Mouse (Mus musculus): ENCODE measurements around the gene Tcp11l2. TPM values are rescaled to one million over a fixed set of nuclear protein-coding genes. Genes with fewer than 3 reads are reported as not detected.

The Tcp11l2 gene
- total RNA-seq, 2 experiments from 2014 or later = 495 to 604 TPM

DNA sequence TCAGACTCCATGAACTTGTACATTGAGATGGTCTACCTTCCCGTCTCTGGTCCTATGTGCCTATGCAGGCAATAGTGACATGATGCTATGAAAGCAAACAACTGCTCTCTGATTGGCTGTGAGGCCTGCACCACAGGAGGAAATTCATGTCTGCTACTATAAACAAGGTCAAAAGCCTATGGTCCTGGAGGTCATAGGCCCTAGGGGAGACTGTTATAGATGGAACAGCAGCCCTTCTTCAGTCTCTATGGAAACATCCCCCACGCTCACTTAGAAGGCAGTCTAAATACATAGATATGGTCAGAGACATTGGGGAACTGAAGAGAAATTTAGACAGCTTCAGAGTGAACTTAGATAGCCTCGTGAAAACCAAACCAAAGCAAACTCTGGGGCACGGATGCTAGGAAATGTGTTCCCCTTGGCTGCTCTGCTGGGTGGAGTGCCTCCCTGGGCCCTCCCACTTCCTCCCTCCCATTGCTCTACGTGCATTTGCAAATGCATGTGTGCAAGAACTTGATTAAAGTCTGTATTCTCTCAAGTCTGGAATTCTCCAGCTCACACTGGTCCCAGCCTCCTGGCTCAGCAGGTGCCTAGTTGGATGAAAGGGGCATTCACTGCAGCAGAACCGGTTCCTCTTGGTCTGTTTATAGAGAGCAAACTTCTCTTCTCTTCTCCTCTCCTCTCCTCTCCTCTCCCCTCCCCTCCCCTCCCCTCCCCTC is 22.0 kb upstream of the Tcp11l2 start:
- no peak for ATAC-seq (replicated peaks; ENCODE audit: low FRiP score, poor library complexity, severe bottlenecking)

DNA sequence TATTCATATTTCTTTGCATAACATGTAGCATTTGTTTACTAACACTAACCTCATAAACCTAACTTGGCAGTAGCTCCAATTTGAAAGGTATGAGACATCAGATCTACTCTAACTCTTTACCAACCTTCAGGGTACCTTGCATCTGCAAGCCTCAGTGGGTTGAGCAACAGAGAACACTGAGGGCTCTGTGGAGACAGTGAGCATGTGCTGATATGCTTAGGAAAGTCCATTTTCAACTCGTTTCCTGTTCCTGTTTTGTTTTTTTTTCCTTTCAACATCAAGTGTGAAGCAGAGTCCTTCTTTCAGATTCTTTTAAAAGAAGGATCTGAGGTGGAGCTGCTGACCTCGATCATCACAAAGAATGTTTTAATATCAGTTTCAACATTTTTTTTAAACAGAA is 20.3 kb upstream of the Tcp11l2 start:
- no peak for ATAC-seq (replicated peaks; ENCODE audit: low FRiP score, poor library complexity, severe bottlenecking)

DNA sequence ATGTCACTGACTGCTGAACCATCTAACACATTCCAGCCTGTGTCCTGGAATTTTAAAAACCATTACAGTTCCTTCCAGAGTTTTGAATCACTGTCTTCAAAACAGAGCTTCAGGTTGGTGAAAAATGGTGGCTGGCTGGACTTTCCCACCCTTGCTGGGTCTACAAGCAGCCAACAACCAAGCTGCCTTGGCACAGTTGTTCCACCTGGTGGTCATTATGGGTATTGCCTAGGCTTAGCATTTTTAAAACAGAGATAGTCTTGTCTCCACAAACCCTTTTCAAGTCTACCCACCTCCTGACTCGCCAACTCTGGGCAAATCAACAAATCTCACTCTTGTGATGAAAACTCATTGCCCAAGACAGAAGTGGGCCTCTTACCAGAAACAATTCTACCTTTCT is 17.9 kb upstream of the Tcp11l2 start:
- ATAC-seq (replicated peaks; ENCODE audit: low FRiP score, poor library complexity, severe bottlenecking) = peak; percentile 76

DNA sequence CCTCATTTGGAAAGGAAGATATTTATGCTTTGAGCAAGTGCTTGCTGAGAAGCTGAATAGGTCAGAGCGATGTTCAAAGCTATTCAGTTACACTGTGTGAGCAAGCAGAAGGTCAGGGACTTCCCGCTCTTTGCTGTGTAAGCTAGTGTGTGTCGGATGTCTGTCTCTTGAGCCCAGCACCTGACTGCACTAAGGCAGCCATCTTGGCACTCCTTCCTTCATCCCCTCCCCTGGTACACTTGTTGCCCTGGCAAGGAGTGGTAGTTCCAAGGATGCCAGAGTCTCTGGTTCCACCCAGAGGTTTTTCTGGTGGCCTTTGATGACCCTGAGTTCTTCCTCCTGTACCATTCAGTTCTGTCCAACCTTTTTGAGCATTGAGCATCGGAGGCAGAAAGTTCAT is 16.4 kb upstream of the Tcp11l2 start:
- no peak for ATAC-seq (replicated peaks; ENCODE audit: low FRiP score, poor library complexity, severe bottlenecking)

DNA sequence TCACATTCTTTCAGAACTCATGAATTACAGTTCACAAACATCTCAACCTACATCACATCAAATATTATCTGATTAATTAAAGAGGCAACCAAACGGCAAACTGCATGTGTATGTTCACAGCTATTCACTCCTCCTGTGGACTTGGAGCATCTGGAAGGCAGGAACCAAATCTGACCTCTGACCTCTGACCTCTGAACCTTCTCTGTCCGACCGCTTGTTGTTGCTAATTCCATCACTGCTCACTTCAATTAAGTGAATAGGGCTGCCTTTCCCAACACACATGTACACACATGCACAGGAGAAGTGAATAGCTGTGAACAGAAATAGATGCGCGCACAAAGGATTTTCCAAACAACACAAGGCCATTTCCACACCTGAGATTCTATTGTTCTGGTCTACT is 14.3 kb upstream of the Tcp11l2 start:
- ATAC-seq (replicated peaks; ENCODE audit: low FRiP score, poor library complexity, severe bottlenecking) = no peak

DNA sequence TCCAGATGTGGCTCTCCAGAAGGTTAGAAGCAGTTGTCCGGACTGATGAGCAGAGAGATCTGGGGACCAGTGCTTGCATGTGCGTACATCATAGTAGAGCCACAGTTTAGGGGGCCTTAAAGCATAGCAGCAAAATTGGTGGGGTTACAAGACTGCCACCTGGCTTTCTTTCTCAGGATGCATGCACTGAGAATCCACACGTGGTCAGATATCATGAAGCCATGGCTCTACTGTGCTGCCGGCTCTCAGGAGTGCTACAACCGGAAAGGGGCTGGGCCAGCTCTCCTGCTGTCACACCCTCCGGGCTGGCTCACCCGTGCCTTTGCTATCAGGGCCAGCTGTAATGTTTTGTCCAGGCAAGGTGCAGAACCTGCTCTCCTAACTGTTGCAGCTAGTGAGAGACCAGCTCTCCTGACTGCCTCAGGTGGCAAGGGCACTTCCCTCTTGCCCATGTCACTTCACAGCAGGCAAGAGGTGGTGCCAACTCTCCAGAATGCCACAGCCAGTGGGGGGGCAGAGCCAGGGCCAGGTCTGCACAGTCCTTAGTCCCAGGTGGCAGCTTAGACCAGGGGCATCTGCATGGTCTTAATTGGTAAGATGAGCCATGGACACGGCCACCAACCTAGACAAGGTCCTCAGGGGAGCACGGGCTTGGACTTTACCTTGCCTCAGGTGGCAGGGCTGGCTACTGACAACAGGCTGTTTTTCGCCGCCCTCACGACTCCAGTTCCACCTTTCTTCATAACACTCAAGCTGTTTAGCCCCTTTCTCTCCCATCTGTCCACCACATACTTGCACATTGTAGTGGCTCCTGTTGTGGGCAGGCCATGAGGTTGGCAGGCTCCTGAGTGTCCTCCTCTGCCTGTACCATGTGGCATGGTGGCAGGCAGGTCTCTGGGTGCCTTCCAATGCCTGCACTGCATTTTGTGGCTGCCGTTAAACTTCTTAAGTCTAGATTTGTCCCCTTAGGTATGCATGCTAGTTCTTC is 13.6 kb upstream of the Tcp11l2 start:
- peak; percentile 82 for ATAC-seq (replicated peaks; ENCODE audit: low FRiP score, poor library complexity, severe bottlenecking)

DNA sequence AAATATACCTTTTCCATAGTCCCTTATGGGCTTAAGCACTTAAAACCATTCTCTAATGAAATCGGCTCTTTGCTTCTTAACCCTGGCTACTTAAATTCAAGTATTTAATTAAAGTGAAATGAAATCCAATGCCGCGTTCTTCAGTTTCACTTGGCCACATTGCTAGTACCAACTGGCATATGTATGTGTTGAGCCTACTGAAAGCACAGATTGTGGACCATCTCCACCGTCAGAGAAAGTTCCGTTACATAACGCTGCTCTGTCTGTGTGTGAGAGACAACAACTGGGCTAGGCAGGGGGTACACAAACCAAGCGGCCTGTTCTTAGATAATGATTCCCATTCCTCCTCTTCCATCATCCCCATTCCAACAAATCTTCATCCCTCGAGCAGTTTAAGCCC is 12.0 kb upstream of the Tcp11l2 start:
- ATAC-seq (replicated peaks; ENCODE audit: low FRiP score, poor library complexity, severe bottlenecking) = no peak

DNA sequence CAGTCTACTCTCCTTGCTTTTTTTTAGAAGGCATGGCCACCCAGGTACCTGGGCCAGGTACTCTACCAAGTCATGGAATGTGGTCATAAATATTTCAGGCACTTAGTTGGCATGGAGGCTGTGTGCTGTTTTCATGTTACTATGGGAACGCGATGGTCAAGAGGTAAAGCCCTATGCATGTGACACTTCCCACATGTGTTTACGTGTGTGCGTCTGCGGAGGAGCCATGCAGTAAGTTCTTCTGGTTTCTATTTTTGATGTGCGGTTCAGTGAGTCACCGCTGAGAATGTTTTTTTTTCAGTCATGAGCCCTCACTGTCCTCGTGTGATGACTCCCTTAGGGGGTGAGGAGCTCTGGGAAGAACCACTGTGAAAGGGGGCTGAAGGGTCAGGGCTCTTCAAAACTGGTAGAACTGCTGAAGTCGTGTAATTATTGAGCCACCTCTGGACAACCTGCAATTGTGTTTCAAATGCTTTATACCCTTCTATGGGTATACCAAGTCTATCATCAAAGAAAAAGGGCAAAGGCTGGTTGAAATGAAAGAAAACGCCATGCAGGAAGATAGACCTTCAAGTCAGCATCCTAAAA is 5.3 kb upstream of the Tcp11l2 start:
- no peak for ATAC-seq (replicated peaks; ENCODE audit: low FRiP score, poor library complexity, severe bottlenecking)

DNA sequence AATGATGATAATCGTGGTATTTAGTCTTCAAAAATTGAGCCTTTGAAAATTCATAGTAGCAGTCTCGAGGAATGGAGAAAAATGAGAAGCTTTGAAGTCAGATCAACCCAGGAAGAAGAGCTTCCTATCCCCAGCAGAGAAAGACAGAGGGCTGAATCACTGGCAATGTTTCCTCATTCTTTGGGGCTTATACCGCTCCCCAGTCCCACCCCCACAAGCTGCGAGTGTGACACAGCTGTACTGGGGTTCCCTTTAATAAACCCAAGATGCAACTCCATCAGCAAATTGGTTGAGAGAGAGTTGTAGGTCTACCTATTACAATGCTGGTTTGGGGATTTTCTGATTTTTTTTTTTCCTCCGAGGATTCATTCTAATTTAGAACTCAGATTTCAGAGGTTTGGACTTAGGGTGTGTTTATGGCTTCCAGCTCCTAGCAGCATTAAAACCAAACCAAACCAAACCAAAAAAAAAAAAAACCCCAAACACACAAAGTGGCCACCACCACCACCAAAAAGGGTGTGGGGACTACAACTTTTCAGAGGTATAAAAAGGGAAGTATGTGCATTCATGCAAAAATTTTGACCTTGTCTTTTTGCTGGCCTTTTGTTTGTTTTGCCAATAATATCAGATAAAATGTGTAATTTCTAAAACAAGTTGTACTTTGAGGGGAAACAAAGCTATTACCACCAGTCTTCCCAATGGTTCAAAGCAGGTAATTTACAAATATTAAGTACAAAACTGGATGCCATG is 2.6 kb upstream of the Tcp11l2 start:
- no peak for ATAC-seq (replicated peaks; ENCODE audit: low FRiP score, poor library complexity, severe bottlenecking)

DNA sequence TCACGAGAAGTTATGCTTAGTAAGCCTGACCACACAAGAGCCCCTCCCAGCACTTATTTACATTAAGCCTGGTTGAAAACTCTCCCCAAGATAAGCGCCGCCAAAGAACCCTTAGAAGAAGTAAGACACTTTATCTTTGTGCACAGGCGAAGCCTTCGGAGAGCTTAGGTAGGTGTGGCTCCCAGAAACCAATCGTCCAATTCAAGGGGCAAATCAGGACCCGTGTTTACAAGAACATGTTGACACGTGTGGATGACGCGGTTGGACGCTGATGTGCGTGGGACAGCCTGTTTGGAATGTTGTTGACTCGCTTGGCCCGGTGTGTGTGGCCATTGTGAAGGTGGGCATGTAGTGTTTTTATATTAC is 414 bp upstream of the Tcp11l2 start:
- peak; percentile 74 for ATAC-seq (replicated peaks; ENCODE audit: low FRiP score, poor library complexity, severe bottlenecking)

DNA sequence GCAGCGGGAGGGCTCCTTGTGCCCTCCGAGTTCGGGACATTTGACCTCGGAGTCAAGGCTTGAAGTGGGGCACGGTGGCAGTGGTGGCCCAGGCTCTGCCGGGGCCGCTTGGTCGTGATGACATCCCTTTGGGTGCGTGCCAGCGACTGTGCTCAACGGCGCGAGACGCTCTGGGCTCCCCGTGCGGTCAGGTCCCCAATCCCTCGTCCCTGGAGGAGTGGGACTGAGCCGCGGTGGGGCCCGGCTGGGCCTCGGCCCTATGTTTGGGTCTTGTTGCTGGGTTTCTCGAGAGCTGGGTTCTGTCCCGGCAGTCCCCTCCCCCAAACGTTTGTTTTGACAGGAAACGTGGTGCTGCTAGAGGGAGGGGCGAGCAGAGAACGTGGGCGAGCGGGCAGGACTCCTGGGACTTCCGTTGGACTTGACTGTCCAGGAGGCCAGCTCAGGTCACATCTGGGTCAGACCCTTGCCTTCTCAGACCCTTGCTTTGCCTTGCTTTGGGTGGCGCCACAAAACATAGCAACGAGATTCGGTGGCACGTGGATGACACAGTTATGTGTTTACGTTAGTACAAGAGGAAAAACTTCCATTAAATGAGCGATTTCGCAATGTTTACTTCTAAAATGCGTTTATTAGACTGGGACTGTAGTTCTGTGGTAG is 773 bp downstream of the Tcp11l2 start:
- ATAC-seq (replicated peaks; ENCODE audit: low FRiP score, poor library complexity, severe bottlenecking) = peak; percentile 43

DNA sequence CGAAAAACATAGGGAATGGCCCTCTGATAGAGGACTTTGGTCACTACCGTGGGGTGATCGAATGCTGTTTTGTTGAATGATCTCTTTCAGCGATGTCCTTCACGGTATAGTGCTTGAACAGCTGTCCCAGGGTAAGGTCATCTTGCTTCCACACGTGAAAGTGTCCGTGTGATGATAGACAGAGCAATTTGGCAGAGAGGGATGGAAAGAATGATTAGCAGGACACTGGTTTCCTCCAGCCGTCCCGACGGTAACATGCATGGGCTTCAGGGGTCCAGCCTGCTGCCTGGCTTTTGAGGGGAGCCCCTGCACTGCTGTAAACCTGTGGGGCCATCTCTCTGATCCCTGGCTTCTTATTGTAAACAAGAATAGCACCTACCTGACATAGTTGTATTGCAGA is 2.3 kb downstream of the Tcp11l2 start:
- no peak for ATAC-seq (replicated peaks; ENCODE audit: low FRiP score, poor library complexity, severe bottlenecking)

DNA sequence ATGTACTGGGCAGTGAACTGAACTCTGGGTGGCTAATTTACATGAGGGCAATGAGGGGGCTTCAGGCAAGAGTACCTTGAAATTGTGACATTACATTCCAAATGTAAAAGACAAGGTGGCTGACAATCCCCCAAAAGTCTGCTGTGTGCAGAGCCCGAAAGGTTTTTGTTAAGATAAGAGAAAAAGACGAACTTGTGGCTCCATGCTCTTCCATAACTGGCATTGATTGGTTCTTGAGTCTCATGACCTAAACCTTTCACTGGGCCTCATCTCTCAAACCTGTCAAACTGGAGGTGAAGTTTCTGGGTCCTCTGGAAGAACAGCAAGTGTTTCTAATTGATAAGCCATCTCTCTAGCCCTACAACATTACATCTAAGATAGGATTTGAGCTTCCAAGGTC is 3.1 kb downstream of the Tcp11l2 start:
- ATAC-seq (replicated peaks; ENCODE audit: low FRiP score, poor library complexity, severe bottlenecking) = no peak

DNA sequence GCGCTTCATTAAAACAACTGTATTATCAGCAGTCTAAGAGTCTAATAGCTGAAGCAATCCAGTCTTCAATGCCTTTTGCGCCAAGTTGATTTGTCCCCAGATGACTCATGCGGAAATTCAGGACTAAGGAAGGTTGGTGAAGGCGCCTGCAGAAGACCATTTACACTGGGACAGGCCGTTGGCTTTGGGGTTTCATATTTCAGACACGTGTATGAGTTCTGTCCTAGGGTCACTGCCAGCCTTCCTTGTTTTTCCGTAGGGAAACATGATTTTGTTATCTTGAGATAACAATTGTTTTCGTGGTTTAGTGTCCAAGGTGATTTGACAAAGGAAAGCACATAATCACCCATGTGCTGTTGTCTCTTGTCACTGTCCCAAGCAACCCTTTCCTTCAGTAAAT is 4.8 kb downstream of the Tcp11l2 start:
- no peak for ATAC-seq (replicated peaks; ENCODE audit: low FRiP score, poor library complexity, severe bottlenecking)

DNA sequence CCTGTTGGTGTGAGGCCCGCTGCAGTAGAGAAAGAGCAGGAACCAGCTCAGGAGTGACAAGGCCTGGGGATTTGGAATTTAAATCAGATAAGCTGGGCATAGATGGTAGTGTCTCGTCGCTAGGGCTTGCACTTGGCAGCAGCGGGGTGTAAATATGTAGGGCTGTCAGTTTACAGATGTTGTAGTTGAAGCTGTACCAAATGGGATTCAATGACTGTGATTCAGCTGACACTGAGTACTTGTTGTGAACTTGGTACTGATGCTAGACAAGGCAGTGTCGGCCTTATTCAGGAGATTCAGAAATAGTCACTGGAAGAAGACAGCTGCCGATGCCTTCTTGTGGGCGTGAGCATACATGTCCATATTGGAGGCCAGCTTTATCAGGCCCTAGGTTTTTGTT is 5.8 kb downstream of the Tcp11l2 start:
- ATAC-seq (replicated peaks; ENCODE audit: low FRiP score, poor library complexity, severe bottlenecking) = no peak

DNA sequence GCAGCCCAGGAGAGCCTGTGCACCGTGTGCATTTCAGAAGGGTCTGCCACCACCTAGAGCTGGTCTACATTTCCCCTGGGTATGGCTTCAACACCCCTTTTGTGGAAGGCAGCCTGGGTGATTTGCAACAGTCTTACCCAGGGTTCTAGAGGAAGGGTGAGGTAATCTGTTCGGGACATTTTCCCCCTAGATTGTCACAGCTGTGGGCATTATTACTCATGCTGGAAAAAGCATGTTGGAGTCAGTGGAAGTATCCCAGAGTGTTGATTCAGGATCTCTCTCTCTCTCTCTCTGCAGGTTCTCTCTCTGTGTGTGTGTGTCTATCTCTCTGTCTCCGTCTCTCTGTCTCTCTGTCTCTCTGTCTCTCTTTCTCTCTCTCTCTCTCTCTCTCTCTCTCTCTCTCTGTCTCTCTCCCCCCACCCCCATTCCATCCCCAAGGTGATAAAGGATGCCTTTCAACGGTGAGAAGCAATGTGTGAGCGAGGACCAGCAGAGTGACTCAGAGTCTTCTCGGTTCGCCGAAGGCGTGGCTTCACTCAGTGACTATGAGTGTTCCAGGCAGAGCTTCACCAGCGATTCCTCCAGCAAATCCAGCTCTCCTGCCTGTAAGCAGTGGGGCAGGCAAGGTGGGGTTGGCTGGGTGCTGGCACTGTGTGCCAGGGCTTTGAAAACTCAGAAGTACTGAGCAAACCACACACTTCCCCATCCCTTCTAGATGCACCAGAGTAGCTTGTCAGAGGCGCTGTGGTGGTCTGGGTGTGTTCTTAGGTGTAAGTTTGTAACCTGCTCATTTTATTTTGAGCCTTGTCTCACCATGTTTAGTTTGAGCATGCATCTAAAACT is 8.2 kb downstream of the Tcp11l2 start:
- peak; percentile 26; the same call in 1 of the 2 replicates for ATAC-seq (replicated peaks; ENCODE audit: low FRiP score, poor library complexity, severe bottlenecking)

DNA sequence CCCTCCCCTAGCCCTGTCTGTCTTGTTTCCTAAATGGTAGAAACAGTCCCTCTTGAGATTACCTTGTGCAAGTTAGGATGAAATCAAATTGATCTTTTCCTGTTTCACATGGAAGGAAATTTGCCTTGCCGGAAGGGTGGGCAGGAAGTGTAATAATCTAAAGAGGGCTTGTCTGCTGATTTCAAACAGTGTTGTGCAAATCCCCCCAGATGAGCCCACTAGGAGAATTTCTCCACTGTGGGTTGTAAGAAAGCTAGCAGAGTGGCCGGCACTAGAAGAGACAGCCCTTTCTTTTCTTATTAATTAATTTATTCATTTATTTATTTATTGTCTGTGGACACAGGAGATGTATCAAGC is 8.8 kb downstream of the Tcp11l2 start:
- ATAC-seq (replicated peaks; ENCODE audit: low FRiP score, poor library complexity, severe bottlenecking) = no peak

DNA sequence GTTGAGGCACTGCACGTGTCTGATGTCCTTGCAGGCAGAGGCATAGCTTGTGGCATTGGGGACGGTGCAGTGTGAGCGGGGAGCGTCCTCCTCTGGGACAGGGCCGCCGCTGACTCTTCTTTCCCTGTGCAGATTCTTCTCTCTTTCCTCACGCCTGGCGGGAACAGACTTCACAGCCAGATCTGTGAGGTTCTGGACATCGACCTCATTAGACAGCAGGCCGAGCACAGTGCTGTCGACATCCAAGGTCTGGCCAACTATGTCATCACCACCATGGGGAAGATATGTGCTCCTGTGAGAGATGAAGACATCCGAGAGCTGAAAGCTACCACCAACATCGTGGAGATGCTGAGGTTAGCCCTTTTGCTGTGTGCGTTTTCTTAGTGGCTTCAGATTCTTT is 14.5 kb downstream of the Tcp11l2 start:
- no peak for ATAC-seq (replicated peaks; ENCODE audit: low FRiP score, poor library complexity, severe bottlenecking)

DNA sequence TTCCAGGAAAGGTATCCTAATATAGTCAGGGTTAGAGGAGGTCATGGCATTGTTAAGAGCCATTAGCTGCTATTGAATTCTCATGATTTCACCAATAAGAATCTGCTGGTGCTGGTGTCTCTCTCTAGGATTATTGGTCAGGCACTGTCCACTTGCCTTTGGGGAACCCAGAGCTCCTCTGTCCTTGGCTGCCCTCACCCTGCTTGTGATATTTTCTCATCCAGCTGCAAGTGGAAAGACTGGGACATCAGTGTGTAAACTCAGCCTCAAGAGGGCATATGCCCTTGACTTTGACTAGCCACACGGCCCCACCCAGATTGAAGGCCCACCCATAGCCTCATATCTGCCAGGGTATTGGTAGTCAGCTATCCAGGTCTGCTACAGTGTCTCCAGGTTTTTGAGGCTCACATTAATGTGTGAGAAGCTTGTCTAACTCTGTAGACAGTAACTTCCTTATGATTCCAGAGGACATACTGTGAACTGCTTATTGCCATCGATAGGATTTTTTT is 15.3 kb downstream of the Tcp11l2 start:
- ATAC-seq (replicated peaks; ENCODE audit: low FRiP score, poor library complexity, severe bottlenecking) = peak; percentile 42; the same call in 1 of the 2 replicates
